Mouse (Mus musculus) embryo, embryonic 11.5 days (tissue): Measurements from ENCODE around the gene Btbd11.

ENCODE experiments used
- DNase-seq: peaks from one replicate; pipeline ENCODE4 v3.0.0-alpha.2; 2012; ENCODE audit warnings: low read depth, low spot score

Btbd11 gene

GRCm38 (mm10) chr10:85518111-85518409 is 131.4 kb downstream of the Btbd11 start:
- no peak for DNase-seq

GRCm38 (mm10) chr10:85522220-85522760 is 135.7 kb downstream of the Btbd11 start:
- DNase-seq, result no peak

GRCm38 (mm10) chr10:85525267-85526015 is 138.8 kb downstream of the Btbd11 start:
- no peak for DNase-seq

- DNase-seq, result no peak
These were observed 140.0 kb downstream of the Btbd11 start for GRCm38 (mm10) chr10:85526657-85527056.

GRCm38 (mm10) chr10:85527722-85528121 is 141.1 kb downstream of the Btbd11 start:
- no peak for DNase-seq

- no peak for DNase-seq
These were observed 146.6 kb downstream of the Btbd11 start for GRCm38 (mm10) chr10:85533192-85533710.

- no peak for DNase-seq
These were observed 151.6 kb downstream of the Btbd11 start for GRCm38 (mm10) chr10:85538051-85538753.

- no peak for DNase-seq
These were observed 153.0 kb downstream of the Btbd11 start for GRCm38 (mm10) chr10:85539510-85540120.

GRCm38 (mm10) chr10:85540311-85541093 is 153.9 kb downstream of the Btbd11 start:
- DNase-seq, result no peak

GRCm38 (mm10) chr10:85541481-85541880 is 154.9 kb downstream of the Btbd11 start:
- DNase-seq, result no peak

- DNase-seq, result no peak
These were observed 155.4 kb downstream of the Btbd11 start for GRCm38 (mm10) chr10:85541892-85542630.

- no peak for DNase-seq
These were observed 156.7 kb downstream of the Btbd11 start for GRCm38 (mm10) chr10:85543281-85543680.

GRCm38 (mm10) chr10:85544991-85545390 is 158.4 kb downstream of the Btbd11 start:
- no peak for DNase-seq

- no peak for DNase-seq
These were observed 168.6 kb downstream of the Btbd11 start for GRCm38 (mm10) chr10:85555193-85555592.

- no peak for DNase-seq
These were observed 174.8 kb downstream of the Btbd11 start for GRCm38 (mm10) chr10:85561418-85561817.

- no peak for DNase-seq
These were observed 184.8 kb downstream of the Btbd11 start for GRCm38 (mm10) chr10:85571456-85571855.

- DNase-seq, result no peak
These were observed 186.0 kb downstream of the Btbd11 start for GRCm38 (mm10) chr10:85572571-85572970.

GRCm38 (mm10) chr10:85577891-85578420 is 191.3 kb downstream of the Btbd11 start:
- DNase-seq, result no peak

GRCm38 (mm10) chr10:85578571-85579465 is 192.2 kb downstream of the Btbd11 start:
- no peak for DNase-seq
